Mouse (Mus musculus) stomach, postnatal 0 days (tissue): Measurements from ENCODE around the gene Slc35f1. TPM values are rescaled to one million over a fixed set of nuclear protein-coding genes. Genes with fewer than 3 reads are reported as not detected.

Experiments
- ATAC-seq: fragments of 200-750 bp; cut with Nextera tagmentation; 2 replicates; pipeline ENCODE4 v1.8.0; 2017; ENCODE audit not compliant: low FRiP score, low TSS enrichment
- DNase-seq: peaks from one replicate; pipeline ENCODE4 v3.0.0-alpha.2; 2016; ENCODE audit warnings: low spot score
- H3K27ac ChIP-seq: fragments of 300-500 bp; sonication (generic); replicated peaks from 2 replicates; pipeline ENCODE4 v1.5.1; 2014; ENCODE audit warnings: mild to moderate bottlenecking, control low read depth
- H3K27me3 ChIP-seq: fragments of 300-500 bp; sonication (generic); 2 replicates; pipeline ENCODE4 v1.6.1; 2014; ENCODE audit warnings: low read length; ENCODE audit not compliant: control insufficient read depth, insufficient read depth
- H3K36me3 ChIP-seq: fragments of 300-500 bp; sonication (generic); 2 replicates; pipeline ENCODE4 v1.6.1; 2014; ENCODE audit warnings: low read length, mixed read lengths; ENCODE audit not compliant: control insufficient read depth, insufficient read depth
- H3K4me1 ChIP-seq: fragments of 300-500 bp; sonication (generic); replicated peaks from 2 replicates; pipeline ENCODE4 v1.6.1; 2014; ENCODE audit warnings: antibody characterized with exemption; ENCODE audit not compliant: control insufficient read depth, insufficient read depth
- H3K4me2 ChIP-seq: fragments of 300-500 bp; sonication (generic); replicated peaks from 2 replicates; pipeline ENCODE4 v1.6.1; 2014; ENCODE audit warnings: low read depth, mild to moderate bottlenecking, control low read depth, moderate library complexity
- H3K4me3 ChIP-seq: fragments of 300-500 bp; sonication (generic); 2 replicates; pipeline ENCODE4 v1.5.1; 2014; ENCODE audit warnings: low read depth, low read length, control low read depth
- H3K9ac ChIP-seq: fragments of 300-500 bp; sonication (generic); 2 replicates; pipeline ENCODE4 v1.6.1; 2014; ENCODE audit warnings: mild to moderate bottlenecking, low read length, control low read depth, mixed read lengths
- H3K9me3 ChIP-seq: fragments of 300-500 bp; sonication (generic); 2 replicates; pipeline ENCODE4 v1.6.1; 2016; ENCODE audit warnings: low read length; ENCODE audit not compliant: control insufficient read depth
- CTCF ChIP-seq: IDR thresholded peaks from 2 replicates; pipeline ENCODE4 v1.5.1; 2016; ENCODE audit warnings: antibody characterized with exemption, low read depth, mild to moderate bottlenecking, moderate library complexity
- EP300 ChIP-seq: optimal IDR thresholded peaks from 2 replicates; pipeline ENCODE3; 2016; ENCODE audit warnings: antibody characterized with exemption
- WGBS: fragments of 180-500 bp; shearing (Covaris S2); extraction: QIAGEN DNeasy Blood & Tissue Kit; methylation state at CpG from one replicate; pipeline ENCODE4 v1.1.7; 2014; 5-methylcytosine and 5-hydroxymethylcytosine counted together
- polyA plus RNA-seq: library from polyadenylated mRNA; unstranded; fragments of >200 nt; fragmentation: Nextera tagmentation; extraction: Ambion mirVana; gene quantifications from 2 replicates; pipeline ENCODE4 v1.2.1, GENCODE M21; 2015

Slc35f1 gene
- polyA plus RNA-seq: 0.99 and 1.0 TPM in 2 replicates

DNA sequence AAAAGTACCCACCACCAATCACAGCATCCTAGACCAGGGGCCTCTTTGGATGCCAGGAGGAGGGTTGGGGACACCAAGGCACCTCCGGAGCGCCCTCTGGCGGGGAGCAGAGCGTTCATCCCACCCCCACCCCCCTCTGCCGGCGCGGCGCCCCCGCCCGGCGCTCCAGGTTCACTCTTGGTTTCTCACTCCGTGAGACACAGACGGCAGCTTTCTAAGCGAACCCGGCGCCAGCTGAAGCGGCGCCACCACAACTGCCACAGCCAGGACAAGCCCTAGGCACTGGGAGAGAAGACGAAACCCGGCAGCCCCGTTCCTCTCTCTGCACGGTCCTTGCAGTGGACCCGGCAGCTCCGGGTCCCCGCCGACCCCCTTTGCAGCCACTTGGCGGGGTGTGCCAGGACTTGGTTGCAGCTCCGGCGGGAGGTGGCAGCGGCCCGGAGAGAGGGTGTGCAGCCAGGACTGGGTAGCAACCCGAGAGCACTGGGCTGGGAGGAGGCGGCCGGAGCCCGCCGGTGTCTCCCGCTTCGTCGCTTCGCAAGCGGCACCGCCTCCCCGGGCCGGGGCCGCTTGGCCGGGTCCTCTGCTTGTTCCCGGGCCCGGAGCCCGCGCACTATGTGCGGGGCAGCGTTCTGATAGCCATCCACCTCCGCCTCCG lies at the start of gene Slc35f1:
Gene Slc35f1 (plus strand): TSS at position 200 of the 658 bp plus-strand sequence.
- Histone ChIP-seq H3K4me1 (peaks cover 5% of the 10 kb centered on the region; the same call in 1 of the 2 replicates), H3K9me3 (no peaks in the 10 kb centered on the region), H3K4me2 (peak within 1 kb of the TSS; percentile 97), H3K9ac (peak within 1 kb of the TSS; percentile 58), H3K27ac (no peak within 1 kb of the TSS), H3K27me3 (no peaks in the 10 kb centered on the region; the same call in 1 of the 2 replicates), H3K4me3 (peak within 1 kb of the TSS; percentile 65), H3K36me3 (no peaks in the 10 kb centered on the region)
- ATAC-seq: peak; percentile 74
- DNase-seq: peak; percentile 79
- WGBS: under 1% methylated on average over 50 of the region's 54 CpGs
- no peak for TF ChIP-seq EP300
- peak; percentile 73 for TF ChIP-seq CTCF

DNA sequence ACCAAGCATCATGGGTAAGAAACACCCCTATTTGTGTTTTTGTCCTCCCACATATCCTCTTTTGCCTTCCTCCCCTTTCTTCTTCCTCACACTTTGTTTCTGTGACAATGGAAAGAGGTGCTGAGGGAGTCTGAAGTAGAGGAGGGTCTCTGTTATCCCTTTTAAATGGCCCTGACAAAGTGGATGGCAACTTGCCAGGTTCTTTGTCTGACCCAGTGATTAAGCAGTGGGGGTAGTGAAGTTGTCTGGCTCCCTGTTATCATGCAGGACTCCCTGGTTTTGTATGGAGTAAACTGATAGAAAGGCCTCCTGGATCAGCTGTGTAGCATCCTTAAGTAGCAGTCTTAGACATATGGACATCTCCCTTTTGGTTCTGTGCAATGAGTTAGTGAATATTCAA lies 19.1 kb upstream of the Slc35f1 start:
- TF ChIP-seq EP300 (no peak), CTCF (no peak)
- Histone ChIP-seq H3K9me3 (no peaks in the 10 kb centered on the region), H3K4me2 (no peak overlapping the region), H3K9ac (no peak overlapping the region), H3K4me3 (no peak overlapping the region), H3K27me3 (no peaks in the 10 kb centered on the region), H3K4me1 (no peaks in the 10 kb centered on the region), H3K27ac (no peak overlapping the region), H3K36me3 (no peaks in the 10 kb centered on the region)
- ATAC-seq (no peak), DNase-seq (no peak)

DNA sequence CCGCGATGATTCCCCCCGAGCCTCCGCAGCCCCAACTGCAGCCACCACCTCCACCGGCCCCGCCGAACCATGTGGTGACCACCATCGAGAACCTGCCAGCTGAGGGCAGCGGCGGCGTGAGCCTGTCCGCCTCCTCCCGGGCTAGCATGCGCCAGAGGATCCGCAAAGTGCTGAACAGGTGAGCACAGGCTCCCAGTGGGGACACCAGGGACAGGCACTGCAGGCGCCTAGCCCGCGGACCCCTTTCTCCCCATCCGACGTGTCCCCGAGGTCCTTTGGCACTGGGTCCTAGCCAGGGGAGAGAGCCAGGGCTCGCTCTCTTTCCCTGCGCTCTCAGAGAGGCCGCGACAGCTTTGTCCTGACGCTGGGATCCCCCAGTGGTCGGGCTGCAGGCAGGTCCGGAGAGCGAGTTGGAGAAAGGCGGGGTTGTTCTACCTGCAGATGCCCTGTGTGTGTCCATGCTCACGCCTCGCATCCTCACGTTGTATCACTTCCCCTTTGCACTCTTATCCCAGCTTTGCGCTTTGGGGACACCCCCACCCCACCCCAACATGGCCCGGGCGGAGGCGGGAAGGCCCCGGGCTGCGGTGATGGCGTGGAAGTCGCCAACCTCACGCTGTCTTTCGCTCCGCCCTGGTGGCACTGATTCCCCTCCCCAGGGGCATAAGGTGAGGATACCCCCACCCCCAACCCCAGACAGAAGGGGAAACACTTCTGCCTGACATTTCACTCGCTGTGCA lies 829 bp downstream of the Slc35f1 start:
- Histone ChIP-seq H3K4me2 (peak overlapping the region; percentile 97), H3K4me1 (peaks cover 5% of the 10 kb centered on the region; the same call in 1 of the 2 replicates), H3K27ac (no peak overlapping the region), H3K27me3 (no peaks in the 10 kb centered on the region; the same call in 1 of the 2 replicates), H3K9ac (peak overlapping the region; percentile 58), H3K36me3 (no peaks in the 10 kb centered on the region), H3K9me3 (no peaks in the 10 kb centered on the region), H3K4me3 (peak overlapping the region; percentile 65)
- no peak for TF ChIP-seq EP300
- no peak for TF ChIP-seq CTCF
- WGBS: 4% methylated on average over 35 of the region's 45 CpGs
- ATAC-seq: peak; percentile 60; the same call in 1 of the 2 replicates
- DNase-seq: peak; percentile 35

DNA sequence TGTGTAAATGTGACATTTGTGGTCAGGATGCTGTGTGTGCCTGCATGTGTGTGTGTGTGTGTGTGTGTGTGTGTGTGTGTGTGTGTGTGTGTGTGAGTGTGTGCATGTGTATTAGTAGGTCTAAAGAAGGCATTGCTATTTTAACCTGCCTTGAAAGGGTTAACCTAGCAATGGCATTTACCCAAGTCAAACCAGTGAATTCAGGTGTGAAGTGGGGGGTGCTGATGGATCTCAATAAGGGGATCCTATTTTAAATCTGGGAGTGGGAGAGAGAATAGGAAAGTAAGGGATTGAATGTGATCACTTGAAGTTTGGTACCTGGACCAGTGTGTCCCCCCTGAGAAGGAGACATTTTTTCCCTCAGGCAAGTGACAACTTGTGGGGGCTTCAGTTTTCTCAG lies 13.4 kb downstream of the Slc35f1 start:
- H3K9ac ChIP-seq: no peak overlapping the region
- no peak overlapping the region for H3K27ac ChIP-seq
- no peak for ATAC-seq
- TF ChIP-seq EP300: no peak
- no peak for TF ChIP-seq CTCF
- no peaks in the 10 kb centered on the region for H3K27me3 ChIP-seq
- no peaks in the 10 kb centered on the region for H3K9me3 ChIP-seq
- no peaks in the 10 kb centered on the region for H3K36me3 ChIP-seq
- H3K4me2 ChIP-seq: peak overlapping the region; percentile 69
- no peak overlapping the region for H3K4me3 ChIP-seq
- DNase-seq: no peak
- no peaks in the 10 kb centered on the region for H3K4me1 ChIP-seq

DNA sequence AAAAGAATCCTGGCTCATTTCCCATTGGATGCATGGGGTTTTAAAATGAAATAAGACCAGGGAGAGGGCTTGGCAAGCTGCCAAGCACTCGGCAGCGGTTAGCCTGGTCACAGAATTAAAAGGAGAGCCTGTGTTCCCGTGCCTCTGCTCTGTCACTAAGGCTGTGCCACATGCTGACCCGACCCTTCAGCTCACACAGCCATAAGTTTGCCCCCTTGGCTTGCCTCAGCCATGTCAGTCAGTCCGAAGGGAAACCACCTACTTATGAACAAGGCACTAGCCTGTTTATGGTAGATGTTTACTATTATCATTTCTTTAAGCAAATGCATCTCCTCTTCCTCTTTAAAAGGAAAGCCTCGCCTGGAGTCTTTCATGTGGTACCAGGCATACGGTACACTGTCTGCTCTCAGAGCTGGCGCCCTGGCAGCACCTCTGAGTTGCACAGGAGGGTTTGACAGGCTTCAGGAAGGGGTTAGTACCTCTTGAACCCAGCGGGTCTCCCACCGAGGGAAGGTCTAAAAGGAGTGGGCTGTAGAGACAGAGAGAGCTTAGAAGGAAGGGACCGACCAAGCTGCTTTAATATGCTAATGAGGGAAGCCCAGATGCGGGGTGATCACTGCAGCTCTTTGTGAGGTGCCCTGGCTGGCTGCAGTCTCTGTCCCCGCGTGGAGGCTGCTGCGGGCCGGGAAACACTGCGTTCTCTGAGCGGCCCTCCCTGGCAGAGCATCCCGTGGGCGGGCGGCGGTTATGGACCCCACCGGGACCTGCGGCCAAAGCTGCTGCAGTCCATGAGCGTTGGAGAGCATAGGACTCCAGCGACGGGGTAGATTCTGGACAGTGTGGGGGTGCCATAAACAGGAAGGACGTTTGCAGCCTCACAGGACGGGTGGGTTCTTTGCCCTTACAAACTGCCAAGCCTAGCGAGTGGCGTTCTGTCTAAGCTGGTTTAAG lies 14.0 kb downstream of the Slc35f1 start:
- H3K27ac ChIP-seq: no peak overlapping the region
- 4% methylated on average over 31 of the region's 31 CpGs for WGBS
- peak overlapping the region; percentile 69 for H3K4me2 ChIP-seq
- TF ChIP-seq EP300 (no peak), CTCF (no peak)
- H3K9me3 ChIP-seq: no peaks in the 10 kb centered on the region
- no peaks in the 10 kb centered on the region for H3K27me3 ChIP-seq
- peak overlapping the region; percentile 26 for H3K4me3 ChIP-seq
- no peaks in the 10 kb centered on the region for H3K36me3 ChIP-seq
- H3K4me1 ChIP-seq: no peaks in the 10 kb centered on the region
- H3K9ac ChIP-seq: 0 out of 2 replicates have a peak overlapping the region, but pooled peaks have one; percentile 43
- ATAC-seq (peak; percentile 45; the same call in 1 of the 2 replicates), DNase-seq (peak; percentile 23)
